Mouse (Mus musculus) gastrocnemius, postnatal 10 days (tissue): ENCODE measurements around the gene Akna. TPM values are rescaled to one million over a fixed set of nuclear protein-coding genes. Genes with fewer than 3 reads are reported as not detected.
A peak's percentile ranks its signal among the peaks of the same experiment; 100 is the strongest.

Experiments used
- DNase-seq: peaks from one replicate; pipeline ENCODE4 v3.0.0; 2021; ENCODE audit warnings: mixed read lengths
- total RNA-seq, 2 experiments: library from RNA; stranded (reverse); gene quantifications; 2 replicates each; pipeline ENCODE4 v1.2.3; 2021

Akna gene
- total RNA-seq, 2 experiments from 2014 or later: 2.5 to 4.4 TPM

DNA sequence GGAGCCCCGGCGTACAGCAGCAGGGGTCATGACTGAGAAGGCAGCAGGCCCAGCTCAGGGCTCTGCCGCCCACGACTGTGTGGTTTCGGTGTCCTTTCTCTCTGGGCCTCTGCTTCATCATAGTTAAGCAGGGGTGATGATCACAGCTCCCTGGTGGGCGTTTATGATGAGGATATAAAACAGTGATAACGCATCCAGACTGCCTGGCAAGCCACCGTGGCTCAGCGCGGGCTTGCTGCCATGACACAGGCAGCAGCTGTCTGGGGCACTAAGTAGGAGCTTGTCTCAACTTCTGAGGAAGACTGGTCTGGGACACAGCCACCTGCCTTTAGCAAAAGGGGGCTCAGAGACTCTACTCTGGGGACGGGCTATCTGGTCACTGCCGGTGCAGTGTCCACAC, 19.7 kb downstream of the Akna start:
- no peak for DNase-seq

DNA sequence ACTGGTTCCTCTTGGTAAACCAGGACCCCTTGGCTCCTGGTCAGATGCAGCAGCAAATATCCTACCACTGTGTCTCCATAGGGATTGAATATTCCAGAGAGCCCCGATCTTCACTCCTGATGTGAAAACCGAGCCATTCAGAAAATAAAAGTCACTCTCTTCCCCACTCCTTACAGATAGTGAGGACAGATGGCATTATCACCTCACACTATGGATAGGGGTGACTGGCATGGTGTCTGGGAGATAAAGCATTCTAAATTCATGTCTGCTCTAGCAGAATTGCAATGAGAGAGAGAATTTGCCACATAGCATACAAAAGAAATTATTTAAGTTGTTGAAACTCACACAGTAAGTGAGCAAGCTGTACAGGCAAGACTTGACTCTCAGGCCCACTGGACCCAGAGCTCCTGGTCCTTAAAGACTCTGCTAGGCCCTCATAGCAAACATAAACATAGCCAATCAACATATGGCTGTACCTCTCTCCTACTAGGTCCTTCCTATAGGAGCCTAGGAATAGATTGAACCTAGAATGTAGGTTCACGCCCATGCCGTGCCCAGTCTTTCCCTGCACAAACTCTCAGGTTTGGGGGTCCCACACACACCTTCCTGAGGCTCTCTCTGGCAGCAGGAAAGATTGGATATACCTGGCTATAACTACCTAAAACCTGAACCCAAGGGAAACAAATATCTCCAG, 20.3 kb downstream of the Akna start:
- no peak for DNase-seq

DNA sequence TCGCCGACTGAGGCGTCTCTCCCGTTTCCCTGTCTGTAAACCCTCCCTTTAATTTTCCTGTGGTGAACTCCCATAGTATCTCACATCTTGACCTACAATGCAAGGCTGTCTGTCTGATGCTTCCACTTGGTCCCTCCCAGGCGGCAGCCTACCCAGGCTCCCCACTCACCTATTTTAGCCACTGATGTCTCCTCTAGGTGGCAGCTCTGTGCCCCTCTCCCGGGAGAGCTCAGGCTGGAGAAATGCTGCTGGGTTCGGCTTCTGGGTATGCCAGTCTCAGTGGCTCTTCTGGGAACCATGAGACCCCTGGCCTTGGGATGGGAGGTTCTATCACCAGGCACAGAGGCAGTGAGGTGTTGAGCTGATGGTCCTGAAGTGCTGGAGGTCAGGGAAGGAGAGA, 25.7 kb downstream of the Akna start:
- DNase-seq: no peak

DNA sequence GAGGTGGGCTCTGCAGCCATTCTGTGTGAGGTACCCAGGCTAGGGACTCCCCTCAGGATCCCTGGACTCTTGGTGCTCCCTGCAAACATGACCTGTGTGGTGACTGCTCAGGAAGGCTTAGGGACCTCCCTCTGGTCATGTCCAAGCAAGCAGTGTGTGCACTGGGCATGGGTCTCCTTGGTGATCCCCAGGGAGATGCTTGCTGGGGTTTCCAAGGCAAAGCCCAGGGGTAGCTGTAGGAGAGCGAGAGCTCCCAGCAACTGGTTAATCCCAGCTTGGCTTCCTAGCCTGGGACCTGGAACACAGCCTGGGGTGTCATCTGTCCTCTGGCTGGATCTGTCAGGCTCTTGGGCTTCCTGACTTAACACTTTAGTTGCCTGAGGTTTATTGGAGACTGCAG, 27.8 kb downstream of the Akna start:
- DNase-seq: peak; percentile 82

DNA sequence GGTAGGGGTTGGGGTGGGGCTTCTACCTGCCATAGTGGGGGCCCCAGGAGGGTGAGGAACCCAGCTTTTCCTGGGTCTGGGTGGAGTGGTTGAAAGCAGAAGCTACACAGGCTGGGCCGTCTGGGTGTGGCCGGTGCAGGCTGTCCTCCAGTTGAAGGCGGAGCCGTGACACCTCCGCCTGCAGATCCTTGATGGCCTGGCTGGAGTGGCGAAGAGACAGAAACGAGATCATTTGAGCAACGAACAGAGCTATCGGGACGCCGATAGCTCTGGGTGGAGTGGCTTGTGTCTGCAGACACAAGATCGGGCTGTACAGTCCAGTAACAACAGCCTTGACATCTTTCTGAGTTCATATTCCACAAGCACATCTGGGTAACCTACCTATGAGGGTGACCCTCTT, 28.8 kb downstream of the Akna start:
- no peak for DNase-seq

DNA sequence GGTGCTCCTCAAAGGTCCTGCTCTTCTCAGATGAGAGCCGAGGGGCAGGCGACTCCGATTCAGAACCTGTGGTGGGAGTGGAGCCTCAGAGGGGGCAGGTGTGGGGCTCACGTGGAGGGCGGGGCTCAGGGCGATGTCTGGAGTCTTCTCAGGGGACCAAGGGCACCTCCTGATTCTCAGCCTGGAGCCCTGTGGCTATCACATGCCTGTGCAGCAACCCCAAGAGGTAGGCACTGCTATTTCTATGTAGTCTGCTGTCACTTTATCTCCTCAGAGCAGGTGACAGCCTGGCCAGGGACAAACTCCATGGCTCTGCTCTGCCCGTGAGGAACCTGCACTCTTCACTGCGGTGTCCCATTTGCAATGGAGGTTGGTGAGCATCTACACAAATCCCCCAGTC, 29.8 kb downstream of the Akna start:
- no peak for DNase-seq

DNA sequence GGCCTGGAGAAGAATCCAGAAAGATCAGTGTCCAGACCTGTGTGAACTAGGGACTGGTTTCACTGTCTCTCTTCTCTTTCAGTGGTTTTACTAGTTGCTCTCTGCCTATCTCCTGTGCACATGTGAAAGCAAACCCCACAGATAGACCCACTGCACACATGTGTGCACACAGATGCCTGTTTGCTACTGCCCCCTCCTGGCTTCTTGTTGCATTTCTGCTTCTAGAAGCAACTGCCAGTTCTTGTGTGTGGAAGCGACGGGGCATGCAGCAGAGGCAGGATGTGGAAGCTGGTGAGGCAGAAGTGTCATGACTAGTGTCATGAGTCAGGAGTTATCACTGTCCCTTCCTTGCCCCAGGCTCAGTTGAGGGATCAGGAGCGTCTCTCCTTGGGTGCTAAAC, 31.3 kb downstream of the Akna start:
- DNase-seq: peak; percentile 37

DNA sequence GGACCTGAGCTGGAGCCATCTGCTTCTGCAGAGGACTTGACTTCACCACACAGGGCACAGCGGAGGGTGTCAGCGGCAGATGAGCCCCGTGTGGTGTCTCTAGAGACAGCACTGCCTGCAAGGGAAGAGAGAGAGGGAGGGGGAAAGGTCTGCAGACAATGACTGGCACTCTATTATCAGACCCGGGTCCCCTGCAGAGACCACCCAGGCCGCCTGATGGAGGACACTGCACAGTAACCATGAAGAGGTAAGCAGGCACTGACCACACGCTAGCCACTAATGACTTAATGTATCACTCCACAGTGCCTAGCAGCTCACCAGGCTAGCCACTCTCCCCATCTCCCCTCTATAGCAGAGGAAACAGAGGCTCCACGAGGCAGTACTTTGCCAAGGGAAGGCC, 32.3 kb downstream of the Akna start:
- no peak for DNase-seq

DNA sequence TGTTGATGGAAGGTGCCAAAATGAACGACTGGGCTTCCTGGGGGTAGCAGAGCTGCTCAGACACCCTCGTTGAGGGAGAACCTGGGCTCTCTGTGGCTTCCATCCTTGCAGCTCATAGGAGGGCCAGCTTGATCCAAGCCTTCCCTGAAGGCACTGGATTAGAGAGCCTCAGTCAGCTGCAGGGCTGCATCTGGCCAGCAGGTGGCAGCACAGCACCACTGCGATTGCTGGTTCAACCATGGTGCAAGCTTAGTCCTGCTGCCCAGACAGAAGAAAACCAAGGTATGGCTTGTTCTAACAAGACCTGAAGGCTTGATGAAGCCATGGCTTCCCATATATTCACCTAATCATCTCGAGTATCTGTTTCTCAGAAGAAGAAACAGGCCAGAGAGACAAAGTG, 34.6 kb downstream of the Akna start:
- peak; percentile 96 for DNase-seq

DNA sequence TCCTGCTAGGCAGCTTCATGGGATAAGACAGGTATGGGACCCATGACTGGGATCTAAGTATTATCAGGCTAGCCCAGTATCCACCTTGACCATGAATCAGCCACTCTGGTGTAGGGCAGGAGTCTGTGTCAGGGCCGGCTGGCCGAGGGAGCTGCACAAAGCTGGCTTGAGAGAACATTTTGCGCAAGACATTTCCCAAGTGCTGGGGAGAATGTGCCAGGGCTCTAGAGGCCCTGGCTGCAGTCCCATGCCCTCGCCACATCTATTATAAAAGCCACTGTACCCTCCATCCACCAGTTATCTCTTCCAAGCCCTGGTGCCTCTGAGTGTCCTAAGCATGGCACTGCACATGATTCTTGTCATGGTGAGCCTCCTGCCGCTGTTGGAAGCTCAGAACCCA, 41.0 kb downstream of the Akna start, which contains the start of gene Orm2:
Gene Orm2 (plus strand): TSS at position 300 of the 400 bp plus-strand sequence.
- DNase-seq: no peak

DNA sequence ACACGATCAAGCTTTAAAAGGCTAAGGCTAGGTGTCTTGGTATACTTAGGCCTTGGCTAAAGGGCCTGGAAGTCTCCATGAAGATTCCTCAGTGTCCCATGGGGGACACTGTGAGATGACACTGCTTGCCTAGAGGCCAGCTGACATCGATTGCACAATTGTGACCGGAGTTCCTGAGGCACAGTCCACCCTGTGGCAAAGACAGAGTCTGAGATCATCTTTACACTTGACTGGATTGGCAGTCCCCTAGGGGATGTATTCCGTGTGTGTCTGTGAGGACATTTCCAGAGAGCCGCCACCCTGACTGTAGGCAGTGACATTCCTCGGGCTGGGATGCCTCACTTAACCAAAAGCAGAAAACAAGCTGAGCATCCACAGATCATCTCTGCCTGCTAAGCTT, 43.3 kb downstream of the Akna start:
- DNase-seq: no peak

DNA sequence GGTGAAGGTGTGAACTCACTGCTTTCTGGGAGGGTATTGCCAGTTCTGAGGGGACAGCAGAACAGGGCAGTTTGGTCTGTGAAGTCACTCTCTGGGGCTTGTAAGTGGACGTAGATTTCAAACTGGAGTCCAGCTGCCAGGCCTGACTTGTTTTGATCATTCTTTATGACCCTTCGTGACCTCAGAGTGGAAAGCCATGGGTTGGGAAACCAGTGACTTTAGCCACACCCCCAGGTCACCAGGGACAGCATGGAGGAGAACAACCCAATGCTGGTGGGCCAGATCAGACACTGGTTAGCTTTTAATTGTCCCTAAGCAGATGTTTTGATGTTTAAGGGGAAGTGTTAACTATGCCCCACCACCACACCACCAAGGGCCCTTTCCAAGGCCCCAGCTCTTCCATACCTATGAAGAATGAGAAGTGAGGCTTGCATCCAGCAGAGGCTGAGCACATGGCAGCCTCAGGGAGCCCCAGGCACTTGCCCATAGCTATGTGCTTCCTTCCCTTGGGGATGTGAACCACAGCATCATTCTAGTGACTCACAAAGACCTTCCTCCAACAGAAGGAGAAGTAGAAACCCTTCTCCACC, 46.1 kb downstream of the Akna start:
- no peak for DNase-seq

DNA sequence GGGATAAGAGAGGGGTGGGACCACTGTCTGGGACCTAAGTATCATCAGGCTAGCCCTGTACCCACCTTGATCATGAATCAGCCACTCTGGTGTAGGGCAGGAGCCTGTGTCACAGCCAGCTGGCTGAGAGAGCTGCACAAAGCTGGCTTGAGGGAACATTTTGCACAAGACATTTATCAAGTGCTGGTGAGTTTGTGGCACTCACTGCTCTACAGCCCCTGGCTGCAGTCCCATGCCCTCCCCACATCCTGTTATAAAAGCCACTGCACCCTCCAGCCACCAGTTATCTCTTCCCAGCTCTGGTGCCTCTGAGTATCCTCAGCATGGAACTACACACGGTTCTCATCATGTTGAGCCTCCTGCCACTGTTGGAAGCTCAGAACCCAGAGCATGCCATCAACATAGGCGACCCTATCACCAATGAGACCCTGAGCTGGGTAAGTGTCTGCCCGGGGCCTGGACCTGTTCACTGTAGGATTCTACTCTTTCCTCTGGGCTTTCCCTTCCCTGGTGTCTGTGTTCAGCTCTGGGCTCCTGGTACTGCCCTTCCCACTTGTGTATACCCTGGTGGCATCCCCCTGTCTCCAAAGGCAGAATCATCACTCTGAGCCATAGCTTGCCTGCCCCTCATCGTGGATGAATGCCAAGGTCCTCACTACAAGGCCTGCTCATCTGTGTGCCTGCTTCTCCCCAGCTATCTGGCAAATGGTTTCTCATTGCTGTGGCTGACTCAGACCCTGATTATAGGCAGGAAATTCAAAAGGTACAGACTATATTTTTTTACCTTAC, 47.1 kb downstream of the Akna start, which contains the start of gene Orm3:
Gene Orm3 (plus strand): TSS at position 286 of the 789 bp plus-strand sequence.
- DNase-seq: no peak

DNA sequence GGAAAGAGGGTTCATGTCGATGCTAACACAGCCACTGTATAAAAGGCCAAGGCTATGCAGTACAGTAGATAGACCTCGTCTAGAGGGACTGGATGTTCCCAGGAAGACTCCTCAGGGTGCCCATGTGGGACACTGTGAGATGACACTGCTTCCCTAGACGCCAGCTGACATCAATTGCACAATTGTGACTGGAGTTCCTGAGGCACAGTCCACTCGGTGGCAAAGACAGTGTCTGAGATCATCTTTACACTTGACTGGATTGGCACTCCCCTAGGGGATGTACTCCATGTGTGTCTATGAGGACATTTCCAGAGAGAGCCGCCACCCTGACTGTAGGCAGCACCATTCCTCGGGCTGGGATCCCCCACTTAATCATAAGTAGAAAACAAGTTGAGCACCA, 54.6 kb downstream of the Akna start:
- no peak for DNase-seq

DNA sequence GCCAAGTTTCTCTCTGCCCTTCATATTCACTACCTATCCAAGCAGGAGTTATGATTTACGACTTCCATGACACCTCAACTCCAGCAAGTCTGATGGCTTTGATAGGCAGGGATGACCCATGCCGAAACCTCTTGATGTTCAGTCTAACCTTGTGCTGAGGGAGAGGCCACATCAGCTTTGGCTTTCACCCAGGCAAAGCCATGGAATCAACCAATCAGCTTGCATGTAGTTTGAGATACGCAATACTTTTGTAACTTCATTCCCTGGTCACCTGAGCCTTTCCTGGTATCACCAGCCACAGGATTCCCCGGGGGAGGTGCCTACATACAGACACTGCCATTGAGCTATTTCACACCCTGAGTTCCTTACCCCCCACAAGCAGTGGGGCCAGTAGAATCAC, 56.5 kb downstream of the Akna start:
- no peak for DNase-seq

DNA sequence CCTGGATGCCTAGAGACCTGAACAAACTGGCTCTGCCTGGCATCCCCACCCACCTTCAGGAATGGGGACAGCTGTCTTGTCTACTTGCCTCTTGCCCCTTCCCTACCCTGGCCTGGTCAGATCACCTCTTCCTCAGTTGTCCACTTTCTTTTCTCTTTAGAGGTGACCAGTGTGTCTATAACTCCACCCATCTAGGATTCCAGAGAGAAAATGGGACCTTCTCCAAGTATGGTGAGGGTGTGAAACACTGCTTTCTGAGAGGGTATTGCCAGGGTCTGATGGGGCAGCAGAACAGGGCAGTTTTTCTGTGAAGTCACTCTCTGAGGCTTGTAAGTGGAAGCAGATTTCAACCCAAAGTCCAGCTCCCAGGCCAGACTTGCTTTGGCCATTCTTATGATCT, 57.9 kb downstream of the Akna start:
- no peak for DNase-seq

DNA sequence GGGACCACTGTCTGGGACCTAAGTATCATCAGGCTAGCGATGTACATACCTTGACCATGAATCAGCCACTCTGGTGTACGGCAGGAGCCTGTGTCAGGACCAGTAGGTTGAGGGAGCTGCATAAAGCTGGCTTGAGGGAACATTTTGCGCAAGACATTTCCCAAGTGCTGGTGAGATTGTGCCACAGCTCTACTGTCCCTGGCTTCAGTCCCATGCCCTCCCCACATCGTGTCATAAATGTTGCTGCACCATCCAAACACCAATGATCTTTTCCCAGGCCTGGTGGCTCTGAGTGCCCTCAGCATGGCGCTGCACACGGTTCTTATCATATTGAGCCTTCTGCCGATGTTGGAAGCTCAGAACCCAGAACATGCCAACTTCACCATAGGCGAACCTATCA, 58.9 kb downstream of the Akna start, which contains the start of gene Orm1:
Gene Orm1 (plus strand): TSS at position 266 of the 400 bp plus-strand sequence.
- DNase-seq: no peak

DNA sequence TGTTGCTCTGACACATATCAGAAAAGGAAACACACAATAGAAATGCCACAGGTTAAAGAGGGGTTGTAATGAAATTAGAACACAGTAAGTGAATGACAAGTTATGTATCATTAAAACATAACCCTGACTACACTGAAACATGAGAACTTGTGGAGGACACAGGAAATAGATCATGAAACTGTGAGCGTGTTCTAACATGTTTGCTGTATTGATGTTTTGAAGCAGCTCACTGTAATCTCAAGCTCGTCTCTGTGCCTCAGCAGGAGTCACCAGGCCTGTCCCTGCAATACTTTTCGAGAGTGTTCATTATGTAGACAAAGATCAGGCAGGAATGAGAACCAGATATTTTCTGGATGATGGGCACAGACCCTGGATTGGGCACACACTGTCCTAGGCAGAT, 59.5 kb downstream of the Akna start:
- DNase-seq: no peak

DNA sequence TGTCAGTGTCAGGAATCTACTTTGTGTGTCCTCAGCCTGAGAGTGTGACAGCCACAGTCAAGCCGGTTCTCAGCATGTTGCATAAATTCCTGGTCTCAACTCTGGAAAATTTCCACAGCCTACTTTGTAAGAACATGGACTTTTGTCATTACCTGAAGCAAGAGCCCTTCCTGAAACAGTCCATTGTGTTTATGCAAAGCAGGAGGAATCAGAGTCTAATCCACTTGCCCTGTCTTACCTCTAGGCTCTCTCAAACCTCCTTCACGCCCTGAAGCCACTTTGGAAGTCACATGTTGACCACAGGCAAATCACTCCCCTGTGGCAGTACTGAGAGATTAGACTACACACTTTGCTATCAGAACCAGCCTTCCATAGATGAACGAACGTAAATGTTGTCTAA, 60.7 kb downstream of the Akna start:
- no peak for DNase-seq

DNA sequence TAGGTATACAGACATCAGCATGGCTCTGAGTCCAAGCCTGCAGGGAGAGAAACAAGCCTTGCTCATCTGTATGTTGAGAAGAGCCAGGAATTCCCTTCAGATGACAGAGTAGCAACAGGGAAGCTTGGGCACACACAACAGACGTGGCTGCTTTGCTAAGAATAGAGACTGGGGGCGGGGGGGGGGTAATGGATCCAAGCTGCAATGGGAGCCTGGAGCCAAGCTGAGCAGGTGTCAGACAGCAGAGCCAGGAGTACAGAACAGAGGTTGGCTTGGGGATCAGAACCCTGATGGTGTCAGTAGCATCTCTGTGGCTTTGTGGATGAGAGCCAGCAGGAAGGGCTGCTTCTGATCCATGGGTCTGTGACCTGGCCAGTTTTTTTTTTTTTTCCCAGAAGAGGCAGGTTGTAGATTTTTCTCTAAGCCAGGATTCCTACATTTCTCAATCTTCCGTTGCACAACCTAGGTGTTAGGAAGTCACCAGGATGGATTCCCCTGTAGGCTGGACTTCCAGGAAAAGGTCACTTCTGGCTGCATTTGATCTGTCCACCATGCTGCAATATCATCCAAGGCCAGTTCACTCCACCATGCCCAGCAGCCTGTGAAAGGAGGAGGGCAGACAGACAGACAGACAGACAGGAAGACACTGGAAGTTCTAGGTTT, 64.6 kb downstream of the Akna start:
- no peak for DNase-seq

DNA sequence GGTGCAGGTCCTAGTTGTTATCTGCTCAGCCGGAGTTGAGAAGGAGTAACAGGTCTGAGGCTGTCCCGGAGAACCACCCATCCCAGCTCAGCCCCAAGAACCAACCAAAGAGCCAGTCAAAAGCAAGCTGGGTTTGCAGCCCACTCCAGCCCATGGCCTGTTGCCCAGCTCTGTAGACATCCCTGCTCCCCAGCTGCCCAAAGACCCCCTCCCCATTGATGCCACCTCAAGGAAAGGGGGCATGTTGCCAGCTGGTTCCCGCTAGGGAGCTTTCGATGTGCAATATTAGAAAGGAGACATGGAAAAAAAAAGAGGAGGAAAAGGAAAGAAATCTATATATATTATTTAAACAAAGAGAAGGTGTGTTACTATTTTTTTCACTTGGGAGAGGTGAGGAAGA, 69.8 kb downstream of the Akna start:
- no peak for DNase-seq

DNA sequence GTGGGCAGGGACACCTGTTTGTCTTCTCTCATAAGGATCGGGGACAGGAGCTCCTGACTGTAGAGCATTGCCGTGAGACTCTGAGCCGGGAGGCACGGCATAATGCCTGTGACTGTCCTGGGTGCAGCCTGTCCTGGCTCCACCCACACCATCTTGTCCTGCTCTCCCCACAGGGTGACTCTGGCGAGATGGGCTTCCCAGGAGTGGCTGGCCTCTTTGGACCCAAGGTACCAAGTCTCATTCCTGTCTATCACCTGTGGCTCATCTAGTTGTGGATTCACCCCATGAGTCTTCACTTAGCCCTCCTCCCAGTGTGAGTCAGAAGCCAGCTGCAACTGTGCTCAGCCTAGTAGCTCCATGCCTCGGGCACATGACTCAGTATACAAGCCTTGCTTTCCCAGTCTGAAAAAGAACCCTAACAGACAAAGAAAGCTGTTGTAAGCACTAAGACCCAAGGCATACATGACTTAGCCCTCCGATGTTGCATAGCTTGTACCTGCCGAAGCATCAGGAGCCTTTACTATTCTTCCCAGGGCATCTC, 79.8 kb downstream of the Akna start:
- no peak for DNase-seq

DNA sequence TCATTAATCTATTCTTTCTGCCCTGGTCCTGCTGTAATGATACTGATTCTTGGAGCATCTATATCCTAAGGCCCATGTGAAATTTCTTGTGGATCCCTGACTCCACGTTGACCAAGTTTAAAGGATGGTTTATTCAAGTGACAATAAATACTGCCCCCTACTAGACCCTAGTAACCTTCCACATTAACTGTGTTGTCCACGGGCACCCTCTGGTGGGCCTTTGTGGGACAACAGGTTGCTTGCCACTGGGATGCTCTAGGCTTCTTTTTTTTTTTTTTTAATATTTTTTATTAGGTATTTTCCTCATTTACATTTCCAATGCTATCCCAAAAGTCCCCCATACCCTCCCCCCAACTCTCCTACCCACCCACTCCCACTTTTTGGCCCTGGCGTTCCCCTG, 83.6 kb downstream of the Akna start:
- peak; percentile 82 for DNase-seq
